Mouse (Mus musculus): ENCODE measurements around the gene Spag9. TPM values are rescaled to one million over a fixed set of nuclear protein-coding genes. Genes with fewer than 3 reads are reported as not detected.
"Not testable (repeated sequence)": the region's sequence is repeated elsewhere in the genome, so short reads cannot be mapped to it uniquely, and the experiment has no call there.

Spag9 gene
- polyA plus RNA-seq, 1 experiment from 2014 or later: 71.1 TPM

DNA sequence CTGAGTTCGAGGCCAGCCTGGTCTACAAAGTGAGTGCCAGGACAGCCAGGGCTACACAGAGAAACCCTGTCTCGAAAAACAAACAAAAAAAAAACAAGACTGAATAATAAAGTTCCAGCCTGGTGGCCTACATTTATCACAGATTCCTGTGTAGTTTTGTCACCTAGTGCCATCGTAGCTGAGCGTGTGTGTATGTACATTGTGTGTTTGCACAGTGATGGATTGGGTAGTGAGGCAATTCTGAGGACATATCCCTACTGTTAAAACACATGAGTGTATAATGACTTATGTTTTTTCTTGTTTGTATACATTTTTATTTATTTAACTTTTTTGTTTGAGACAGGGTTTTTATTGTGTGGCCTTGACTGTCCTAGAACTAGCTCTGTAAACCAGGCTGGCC is 30.4 kb downstream of the Spag9 start:
- H3K36me3 ChIP-seq: no peaks in the 10 kb centered on the region
- H3K4me2 ChIP-seq: no peak overlapping the region
- H3K4me1 ChIP-seq: no peaks in the 10 kb centered on the region
- no peaks in the 10 kb centered on the region for H3K9me3 ChIP-seq (replicated peaks)
- H3K27ac ChIP-seq (replicated peaks): no peak overlapping the region
- no peak overlapping the region for H3K9ac ChIP-seq (replicated peaks)
- no peak for ATAC-seq (ENCODE audit: low FRiP score)
- 88% methylated on average over 4 of the region's 4 CpGs for WGBS
- H3K27me3 ChIP-seq (replicated peaks): no peaks in the 10 kb centered on the region
- H3K4me3 ChIP-seq (replicated peaks): no peak overlapping the region

DNA sequence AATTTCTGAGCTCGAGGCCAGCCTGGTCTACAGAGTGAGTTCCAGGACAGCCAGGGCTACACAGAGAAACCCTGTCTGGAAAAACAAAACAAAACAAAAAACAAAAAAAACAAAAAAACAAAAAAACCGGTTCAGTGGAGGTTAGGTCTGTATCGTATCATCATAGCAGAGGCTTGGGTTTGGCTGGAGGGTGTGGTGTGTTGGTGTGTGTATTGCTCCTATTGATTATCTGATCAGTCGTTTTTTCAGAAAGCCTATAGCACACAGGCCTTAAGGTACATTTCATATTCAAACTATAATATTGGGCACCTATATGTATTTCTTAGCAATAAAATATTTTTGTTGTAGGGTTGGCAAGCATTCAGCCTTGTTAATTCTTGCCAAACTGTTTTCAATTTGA is 36.2 kb downstream of the Spag9 start:
- no peak overlapping the region for H3K9ac ChIP-seq (replicated peaks)
- no peak overlapping the region for H3K4me2 ChIP-seq
- no peak for ATAC-seq (ENCODE audit: low FRiP score)
- H3K27ac ChIP-seq (replicated peaks): no peak overlapping the region
- no peak overlapping the region for H3K4me3 ChIP-seq (replicated peaks)
- H3K36me3 ChIP-seq: no peaks in the 10 kb centered on the region
- H3K9me3 ChIP-seq (replicated peaks): no peaks in the 10 kb centered on the region
- no peaks in the 10 kb centered on the region for H3K27me3 ChIP-seq (replicated peaks)
- H3K4me1 ChIP-seq: no peaks in the 10 kb centered on the region
- 91% methylated on average over 4 of the region's 4 CpGs for WGBS

DNA sequence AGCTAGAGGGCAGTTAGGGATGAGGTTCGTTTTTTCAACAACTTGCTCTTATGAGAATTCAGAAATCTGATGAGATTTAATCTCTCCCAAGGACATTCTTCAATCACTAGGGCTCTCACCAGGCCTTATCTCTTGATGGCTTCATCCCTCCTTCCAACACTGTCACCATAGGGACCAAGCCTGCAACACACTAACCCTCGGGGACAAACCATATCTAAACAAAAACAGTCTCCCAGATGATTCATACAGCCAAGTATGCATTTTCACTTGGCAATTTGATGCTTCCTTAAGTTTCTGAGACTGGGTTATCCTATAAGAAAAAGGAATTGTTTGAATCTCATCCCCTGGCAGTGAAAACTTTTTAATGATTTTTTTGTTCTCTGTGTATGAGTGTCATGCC is 37.1 kb downstream of the Spag9 start:
- 78% methylated on average over 2 of the region's 2 CpGs for WGBS
- Histone ChIP-seq H3K9me3 (replicated peaks) (no peaks in the 10 kb centered on the region), H3K9ac (replicated peaks) (no peak overlapping the region), H3K27ac (replicated peaks) (no peak overlapping the region), H3K4me2 (no peak overlapping the region), H3K36me3 (no peaks in the 10 kb centered on the region), H3K27me3 (replicated peaks) (no peaks in the 10 kb centered on the region), H3K4me1 (no peaks in the 10 kb centered on the region), H3K4me3 (replicated peaks) (no peak overlapping the region)
- no peak for ATAC-seq (ENCODE audit: low FRiP score)

DNA sequence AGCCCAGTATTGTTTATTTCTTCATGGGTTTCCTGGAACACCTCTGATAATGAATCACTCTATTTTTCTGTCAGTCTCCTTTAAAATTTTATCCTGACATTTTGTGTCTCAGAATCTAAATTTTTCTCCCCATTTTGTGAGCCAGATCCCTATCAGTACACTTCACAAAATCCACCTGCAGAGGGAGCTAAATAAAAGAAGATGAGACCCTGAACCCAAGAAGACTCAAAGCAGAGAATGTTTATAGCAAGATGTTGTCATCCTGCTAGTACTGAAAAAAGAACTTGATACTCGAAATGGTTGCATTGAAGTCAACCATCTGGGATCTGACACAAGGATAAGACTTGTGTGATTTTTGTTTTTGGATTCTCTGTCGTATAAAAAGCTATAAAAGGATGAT is 40.1 kb downstream of the Spag9 start:
- WGBS: 42% methylated on average over 2 of the region's 2 CpGs
- Histone ChIP-seq H3K9ac (replicated peaks) (no peak overlapping the region), H3K4me2 (no peak overlapping the region), H3K27me3 (replicated peaks) (no peaks in the 10 kb centered on the region), H3K36me3 (no peaks in the 10 kb centered on the region), H3K4me3 (replicated peaks) (no peak overlapping the region), H3K27ac (replicated peaks) (no peak overlapping the region), H3K9me3 (replicated peaks) (no peaks in the 10 kb centered on the region), H3K4me1 (no peaks in the 10 kb centered on the region)
- no peak for ATAC-seq (ENCODE audit: low FRiP score)

DNA sequence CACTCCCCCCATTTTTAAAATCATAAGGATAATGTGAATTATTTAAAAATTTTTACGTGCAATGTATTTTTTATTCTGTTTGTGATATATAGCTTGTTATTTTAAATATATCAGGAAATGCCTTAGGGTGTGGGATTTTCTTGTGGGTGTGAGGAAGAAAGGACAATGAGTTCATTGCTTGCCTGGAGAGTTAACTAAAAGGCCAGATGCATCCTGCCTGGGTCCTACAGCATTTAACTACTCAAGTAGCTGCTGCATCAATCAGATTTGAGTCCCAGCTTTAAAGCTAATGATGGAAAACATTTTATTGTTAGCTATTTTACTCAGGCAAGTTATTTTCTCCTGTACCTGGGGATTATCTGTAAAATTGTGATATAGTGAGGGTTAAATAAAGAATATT is 45.6 kb downstream of the Spag9 start:
- H3K27me3 ChIP-seq (replicated peaks): no peaks in the 10 kb centered on the region
- 74% methylated on average over 1 of the region's 1 CpGs for WGBS
- no peak for ATAC-seq (ENCODE audit: low FRiP score)
- peaks cover 4% of the 10 kb centered on the region for H3K4me1 ChIP-seq
- no peaks in the 10 kb centered on the region for H3K9me3 ChIP-seq (replicated peaks)
- no peaks in the 10 kb centered on the region for H3K36me3 ChIP-seq
- no peak overlapping the region for H3K4me2 ChIP-seq
- H3K4me3 ChIP-seq (replicated peaks): no peak overlapping the region
- no peak overlapping the region for H3K9ac ChIP-seq (replicated peaks)
- no peak overlapping the region for H3K27ac ChIP-seq (replicated peaks)

DNA sequence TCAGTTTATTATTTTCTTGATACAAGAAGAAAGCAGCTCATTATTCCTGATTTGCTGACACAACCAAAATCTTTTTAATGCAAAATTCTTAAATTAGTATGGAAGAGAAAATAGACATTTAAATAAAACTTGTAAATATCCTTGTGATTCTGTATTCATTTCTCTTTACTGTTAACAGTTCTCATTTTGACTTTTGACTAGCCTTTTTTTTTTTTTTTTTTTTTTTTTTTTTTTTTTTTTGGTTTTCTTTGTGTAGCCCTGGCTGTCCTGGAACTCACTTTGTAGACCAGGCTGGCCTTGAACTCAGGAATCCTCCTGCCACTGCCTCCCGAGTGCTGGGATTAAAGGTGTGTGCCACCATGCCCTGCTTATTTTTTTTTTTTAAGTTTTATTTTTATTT is 46.4 kb downstream of the Spag9 start:
- not testable (repeated sequence) for H3K9ac ChIP-seq (replicated peaks); H3K9me3 ChIP-seq (replicated peaks); ATAC-seq (ENCODE audit: low FRiP score); H3K36me3 ChIP-seq; H3K4me2 ChIP-seq; H3K4me1 ChIP-seq; H3K27ac ChIP-seq (replicated peaks); H3K27me3 ChIP-seq (replicated peaks); H3K4me3 ChIP-seq (replicated peaks)
- 76% methylated on average over 1 of the region's 1 CpGs for WGBS

DNA sequence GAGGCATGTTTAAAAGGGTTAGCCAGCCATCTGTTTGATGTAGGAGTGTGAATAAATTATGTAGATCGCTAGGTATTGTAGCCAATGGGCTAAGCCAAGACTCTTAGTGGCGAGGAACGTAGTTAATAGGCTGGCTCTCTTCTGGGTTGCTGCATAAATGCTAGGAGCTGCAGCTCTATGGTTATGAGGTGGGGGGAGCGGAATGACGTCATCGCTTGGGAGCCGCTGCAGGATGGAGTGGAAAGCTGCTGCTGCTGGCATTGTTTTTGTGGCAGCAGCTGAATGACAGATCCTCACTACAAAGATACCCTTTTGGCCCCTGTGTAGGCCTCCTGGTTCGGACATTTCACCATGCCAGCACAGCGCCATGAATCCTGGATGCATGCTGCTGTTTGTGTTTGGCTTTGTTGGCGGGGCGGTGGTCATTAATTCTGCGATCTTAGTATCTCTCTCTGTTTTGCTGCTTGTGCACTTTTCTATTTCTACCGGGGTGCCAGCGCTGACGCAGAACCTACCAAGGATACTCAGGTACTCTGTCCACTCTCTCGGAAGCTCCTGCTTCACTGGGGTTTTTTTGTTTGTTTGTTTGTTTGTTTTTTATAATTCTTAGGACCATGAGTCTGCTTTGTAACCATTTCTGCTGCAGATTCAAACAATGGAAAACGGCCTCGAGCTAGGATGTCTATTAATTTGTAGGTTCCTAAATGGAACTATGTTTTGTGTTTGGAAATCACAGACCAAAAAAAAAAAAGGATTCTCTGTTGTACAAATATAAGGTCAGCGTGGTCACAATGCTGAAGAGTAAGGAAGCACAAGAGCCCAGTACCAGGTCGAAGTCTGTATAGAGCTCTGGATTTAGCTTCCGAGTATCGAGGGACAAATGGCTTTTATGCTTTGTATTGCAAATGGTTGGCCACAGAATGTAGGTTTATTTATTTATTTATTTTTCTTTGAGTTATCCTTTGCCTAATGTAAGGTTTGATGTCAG is 48.4 kb downstream of the Spag9 start:
- Histone ChIP-seq H3K4me2 (peak overlapping the region; percentile 60), H3K27ac (replicated peaks) (peak overlapping the region; percentile 93), H3K27me3 (replicated peaks) (no peaks in the 10 kb centered on the region), H3K4me3 (replicated peaks) (peak overlapping the region; percentile 56), H3K9me3 (replicated peaks) (no peaks in the 10 kb centered on the region), H3K9ac (replicated peaks) (peak overlapping the region; percentile 70), H3K36me3 (peaks cover 9% of the 10 kb centered on the region), H3K4me1 (peaks cover 23% of the 10 kb centered on the region)
- WGBS: 2% methylated on average over 22 of the region's 22 CpGs
- ATAC-seq (ENCODE audit: low FRiP score): peak; percentile 98

DNA sequence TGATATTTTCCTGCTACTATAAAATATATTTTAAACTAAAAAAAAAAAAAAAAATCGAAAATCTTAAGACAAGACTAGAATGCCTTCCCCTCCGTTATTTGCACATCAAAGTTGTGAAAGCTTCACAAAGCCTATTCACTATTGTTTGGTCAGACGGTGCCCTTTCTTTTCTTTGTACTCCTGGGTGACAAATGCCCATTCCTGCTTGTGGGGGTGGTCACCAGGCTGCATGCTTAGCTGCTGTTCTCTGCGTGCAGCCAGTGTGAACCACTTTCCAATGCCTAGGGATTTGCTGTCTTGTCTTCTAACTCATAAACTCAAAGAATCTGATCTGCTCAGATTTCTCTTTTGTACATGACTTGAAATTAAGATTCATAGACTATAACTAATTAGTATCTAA is 49.1 kb downstream of the Spag9 start:
- no peaks in the 10 kb centered on the region for H3K9me3 ChIP-seq (replicated peaks)
- WGBS: 5% methylated on average over 4 of the region's 4 CpGs
- no peaks in the 10 kb centered on the region for H3K27me3 ChIP-seq (replicated peaks)
- peaks cover 28% of the 10 kb centered on the region for H3K4me1 ChIP-seq
- H3K9ac ChIP-seq (replicated peaks): peak overlapping the region; percentile 44
- peak overlapping the region; percentile 60 for H3K4me2 ChIP-seq
- H3K27ac ChIP-seq (replicated peaks): peak overlapping the region; percentile 93; the same call in 1 of the 2 replicates
- H3K4me3 ChIP-seq (replicated peaks): peak overlapping the region; percentile 56
- peaks cover 13% of the 10 kb centered on the region for H3K36me3 ChIP-seq
- ATAC-seq (ENCODE audit: low FRiP score): peak; percentile 65

DNA sequence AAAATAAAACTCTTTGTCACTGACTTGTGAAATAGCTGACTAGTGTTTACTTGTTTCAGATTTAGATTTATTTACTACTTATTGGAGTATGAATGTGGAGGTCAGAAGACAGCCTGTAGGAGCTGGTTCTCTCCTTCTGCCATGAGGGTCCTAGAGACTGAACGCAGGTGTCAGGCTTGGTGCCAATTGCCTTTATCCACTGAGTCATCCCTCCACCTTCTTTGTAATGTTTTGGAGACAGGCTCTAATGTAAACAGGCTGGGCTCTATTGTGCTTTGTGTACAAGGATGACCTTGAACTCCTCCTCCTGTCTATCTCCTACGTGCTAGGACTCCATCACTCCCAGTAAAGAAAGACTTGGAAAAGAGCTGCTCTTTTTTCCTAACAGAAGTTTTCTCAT is 51.4 kb downstream of the Spag9 start:
- H3K9me3 ChIP-seq (replicated peaks): no peaks in the 10 kb centered on the region
- WGBS: 29% methylated on average over 2 of the region's 2 CpGs
- no peaks in the 10 kb centered on the region for H3K27me3 ChIP-seq (replicated peaks)
- peaks cover 33% of the 10 kb centered on the region for H3K4me1 ChIP-seq
- ATAC-seq (ENCODE audit: low FRiP score): no peak
- H3K27ac ChIP-seq (replicated peaks): no peak overlapping the region
- no peak overlapping the region for H3K9ac ChIP-seq (replicated peaks)
- H3K36me3 ChIP-seq: peaks cover 21% of the 10 kb centered on the region
- peak overlapping the region; percentile 20 for H3K4me3 ChIP-seq (replicated peaks)
- H3K4me2 ChIP-seq: peak overlapping the region; percentile 60

DNA sequence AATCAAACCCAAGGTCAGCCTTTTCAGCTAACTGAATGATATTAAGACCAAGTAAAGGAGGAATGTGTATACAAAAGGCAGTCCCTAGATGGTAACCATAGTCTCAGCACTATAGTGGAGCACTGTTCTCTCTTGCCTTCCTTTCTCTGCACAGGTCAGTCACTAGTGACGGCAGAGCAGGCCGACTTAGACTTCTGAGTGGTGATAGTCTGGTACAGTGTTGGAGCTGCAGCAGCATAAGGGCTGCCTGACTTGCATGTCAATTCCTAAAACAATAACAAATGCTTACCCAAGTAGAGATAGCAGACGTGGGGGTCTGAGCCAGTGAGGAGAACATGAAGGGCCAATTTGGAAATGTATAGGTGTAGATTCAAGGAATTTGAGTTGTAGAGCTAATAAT is 58.3 kb downstream of the Spag9 start:
- 49% methylated on average over 3 of the region's 3 CpGs for WGBS
- no peak overlapping the region for H3K4me2 ChIP-seq

DNA sequence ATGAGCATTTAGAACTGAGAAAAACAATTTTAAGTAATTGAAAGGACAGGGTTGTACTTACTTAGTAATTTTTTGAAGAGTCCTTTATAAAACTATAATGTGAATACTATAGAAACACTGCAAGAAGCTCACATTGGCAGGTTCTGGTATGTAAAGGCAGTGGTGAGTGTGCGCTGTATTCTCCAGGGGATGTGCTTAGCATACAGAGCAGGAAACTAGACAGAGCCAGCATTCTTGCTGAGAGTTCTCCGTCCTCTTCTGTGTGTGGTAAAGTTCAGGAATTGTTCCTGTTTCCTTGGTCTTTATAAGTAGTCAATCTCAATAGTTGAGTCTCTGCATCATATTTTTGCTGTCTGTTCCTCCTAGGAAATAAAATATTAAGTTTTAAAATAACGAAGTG is 59.0 kb downstream of the Spag9 start:
- Histone ChIP-seq H3K4me2 (no peak overlapping the region), H3K36me3 (peaks cover 31% of the 10 kb centered on the region; the same call in 1 of the 2 replicates), H3K27me3 (replicated peaks) (no peaks in the 10 kb centered on the region), H3K27ac (replicated peaks) (peak overlapping the region; percentile 66), H3K4me3 (replicated peaks) (no peak overlapping the region), H3K4me1 (peaks cover 22% of the 10 kb centered on the region), H3K9me3 (replicated peaks) (no peaks in the 10 kb centered on the region), H3K9ac (replicated peaks) (no peak overlapping the region)
- WGBS: 48% methylated on average over 3 of the region's 3 CpGs
- ATAC-seq (ENCODE audit: low FRiP score): peak; percentile 68; the same call in 1 of the 2 replicates

More for the DNA sequence above, 58.3 kb downstream of the Spag9 start:
- peaks cover 32% of the 10 kb centered on the region for H3K36me3 ChIP-seq
- no peak overlapping the region for H3K4me3 ChIP-seq (replicated peaks)
- ATAC-seq (ENCODE audit: low FRiP score): no peak; the same call in 1 of the 2 replicates
- H3K27ac ChIP-seq (replicated peaks): peak overlapping the region; percentile 66
- H3K9me3 ChIP-seq (replicated peaks): no peaks in the 10 kb centered on the region
- no peaks in the 10 kb centered on the region for H3K27me3 ChIP-seq (replicated peaks)
- H3K4me1 ChIP-seq: peaks cover 26% of the 10 kb centered on the region
- H3K9ac ChIP-seq (replicated peaks): no peak overlapping the region

DNA sequence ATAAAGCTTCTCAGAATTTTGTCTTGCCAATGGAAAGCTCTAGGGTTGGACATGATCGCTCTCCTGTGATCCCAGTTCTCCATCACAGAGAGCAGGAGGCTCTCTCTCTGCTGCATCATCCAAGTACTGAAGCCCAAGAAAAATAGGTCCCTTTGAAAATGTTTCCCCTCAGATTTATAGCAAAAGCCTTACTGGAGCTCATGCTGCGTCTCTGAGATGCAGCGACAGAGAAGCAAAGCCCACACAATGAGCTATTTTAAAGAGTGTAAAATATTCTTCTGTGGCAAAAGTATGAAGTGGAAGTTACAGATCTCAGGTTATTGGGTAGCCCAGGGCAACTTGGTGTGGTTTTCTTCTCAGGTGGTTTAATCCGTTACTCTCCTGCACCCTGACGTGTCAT is 68.0 kb downstream of the Spag9 start:
- 93% methylated on average over 5 of the region's 5 CpGs for WGBS
- ATAC-seq (ENCODE audit: low FRiP score): no peak
- H3K9me3 ChIP-seq (replicated peaks): no peaks in the 10 kb centered on the region

More for the DNA sequence above, 68.0 kb downstream of the Spag9 start:
- H3K36me3 ChIP-seq: peaks cover 31% of the 10 kb centered on the region
- H3K9ac ChIP-seq (replicated peaks): no peak overlapping the region
- H3K4me1 ChIP-seq: no peaks in the 10 kb centered on the region
- H3K27me3 ChIP-seq (replicated peaks): no peaks in the 10 kb centered on the region
- no peak overlapping the region for H3K27ac ChIP-seq (replicated peaks)
- no peak overlapping the region for H3K4me3 ChIP-seq (replicated peaks)
- no peak overlapping the region for H3K4me2 ChIP-seq

Measured in neural tube, embryonic 15.5 days (tissue).